Mouse (Mus musculus) stomach, postnatal 0 days (tissue): ENCODE measurements at regions not wholly inside any gene's neighbourhood (a gene's known extent, or its start where the extent isn't known, plus 50 kb on each side); places are given as distances from the start of the nearest gene placed in this dataset.

ENCODE experiments used
- CTCF ChIP-seq: IDR thresholded peaks from 2 replicates; pipeline ENCODE4 v1.5.1; 2016; ENCODE audit warnings: antibody characterized with exemption, low read depth, mild to moderate bottlenecking, moderate library complexity
- EP300 ChIP-seq: optimal IDR thresholded peaks from 2 replicates; pipeline ENCODE3; 2016; ENCODE audit warnings: antibody characterized with exemption

GRCm38 (mm10) chr2:147872972-147873371, 173.8 kb downstream of the Foxa2 start:
- TF ChIP-seq CTCF (no peak), EP300 (no peak)
